Mouse (Mus musculus): ENCODE data around the gene C330007P06Rik.

C330007P06Rik gene

DNA sequence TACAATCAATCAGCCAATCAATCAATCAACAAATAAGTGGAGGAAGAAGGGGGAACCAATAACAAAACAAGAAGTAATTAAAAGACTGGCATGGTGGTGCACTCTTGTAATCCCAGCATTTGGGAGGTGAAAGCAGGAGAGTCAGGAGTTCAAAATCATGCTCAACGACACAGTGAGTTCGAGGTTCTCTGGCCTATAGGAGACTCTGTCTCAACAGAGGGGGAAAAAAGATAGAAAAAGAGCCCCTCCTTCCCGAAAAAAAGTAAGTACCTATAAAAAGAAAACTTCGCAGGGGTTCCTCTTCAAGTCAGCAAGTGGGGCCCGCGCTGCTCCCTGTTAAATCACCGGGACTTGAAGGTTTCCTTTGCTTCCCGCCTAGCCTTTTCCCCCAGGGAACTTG, at the start of gene C330007P06Rik, which contains the start of gene Ube2a:
Gene C330007P06Rik, minus strand, starts transcription at position 347 of the 400 bp plus-strand sequence.
Gene Ube2a, plus strand, starts transcription at position 136 of the 400 bp plus-strand sequence.
- DNase-seq (ENCODE audit: low read depth, low spot score): no peak

- no peak for DNase-seq (ENCODE audit: low read depth, low spot score)
Observed at GRCm38 (mm10) chrX:36921346-36921745, 47.4 kb upstream of the C330007P06Rik start.

- DNase-seq (ENCODE audit: low read depth, low spot score): no peak
Observed at GRCm38 (mm10) chrX:36917749-36918148, 43.8 kb upstream of the C330007P06Rik start.

- DNase-seq (ENCODE audit: low read depth, low spot score): peak; percentile 66
Observed at GRCm38 (mm10) chrX:36911343-36911742, 37.4 kb upstream of the C330007P06Rik start.

DNA sequence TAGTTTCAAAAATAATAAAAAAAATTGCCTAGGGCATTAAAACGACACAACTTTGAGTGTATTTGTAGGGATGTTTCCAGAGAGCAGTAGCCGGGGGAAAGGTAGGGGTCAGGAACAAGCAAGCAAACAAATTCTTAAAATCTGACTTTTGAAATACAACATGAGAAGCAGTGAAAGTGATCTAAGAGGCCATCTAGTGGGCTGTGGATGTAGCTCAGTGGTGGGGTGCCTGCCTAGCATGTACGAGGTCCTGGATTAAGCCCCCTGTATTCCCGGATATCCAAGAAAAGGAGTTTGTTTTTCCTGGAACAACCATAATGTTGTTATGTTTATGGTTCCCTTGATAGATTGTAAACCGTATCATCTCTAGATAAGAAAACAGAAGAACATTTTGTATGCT, 32.6 kb upstream of the C330007P06Rik start:
- DNase-seq (ENCODE audit: low read depth, low spot score): no peak

GRCm38 (mm10) chrX:36903115-36903768, 29.3 kb upstream of the C330007P06Rik start:
- peak; percentile 95 for DNase-seq (ENCODE audit: low read depth, low spot score)

DNA sequence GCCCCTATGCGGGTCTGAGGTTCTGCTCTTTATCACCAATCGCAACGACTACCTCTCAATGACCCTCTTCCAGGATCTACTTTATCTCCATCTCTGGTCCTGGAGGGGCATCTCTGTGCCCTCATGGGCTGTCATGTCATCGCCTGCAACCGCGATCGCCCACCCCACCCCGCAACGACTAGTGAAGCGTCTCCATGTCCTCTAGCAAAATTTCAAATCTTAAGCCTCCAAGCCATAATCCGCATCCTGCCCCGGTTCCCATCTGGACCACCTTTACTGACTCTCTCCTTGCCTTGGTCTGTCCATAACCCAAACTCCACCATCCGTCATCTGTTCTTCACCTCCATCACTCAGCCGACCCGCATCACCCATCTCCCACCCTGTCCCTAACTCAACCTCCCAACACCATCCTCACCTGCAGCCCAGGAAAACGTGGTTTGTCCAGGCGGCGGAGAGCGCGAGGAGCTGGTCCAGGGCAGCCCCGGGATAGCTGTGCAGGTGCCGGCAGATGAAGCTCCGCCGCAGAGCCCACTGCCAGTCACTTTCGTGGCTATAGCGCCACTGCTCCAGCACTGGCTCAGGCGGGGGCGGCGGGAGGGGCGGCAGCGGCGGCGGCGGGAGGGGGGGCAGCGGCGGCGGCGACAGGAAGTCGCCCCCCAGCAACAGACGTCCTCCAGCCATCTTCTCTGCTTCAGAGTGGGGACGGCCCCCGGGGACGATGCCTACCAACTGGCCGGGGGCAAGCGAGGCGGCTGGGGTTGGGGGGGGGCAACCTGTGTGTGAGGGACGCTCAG, 28.6 kb upstream of the C330007P06Rik start, which contains the start of gene Nkrf:
Gene Nkrf, minus strand, starts transcription at position 579 of the 794 bp plus-strand sequence.
- DNase-seq (ENCODE audit: low read depth, low spot score): peak; percentile 20

GRCm38 (mm10) chrX:36901655-36902054, 27.7 kb upstream of the C330007P06Rik start:
- no peak for DNase-seq (ENCODE audit: low read depth, low spot score)

- peak; percentile 63 for DNase-seq (ENCODE audit: low read depth, low spot score)
Observed at GRCm38 (mm10) chrX:36898931-36899330, 25.0 kb upstream of the C330007P06Rik start.

GRCm38 (mm10) chrX:36884719-36885118, 10.8 kb upstream of the C330007P06Rik start:
- peak; percentile 72 for DNase-seq (ENCODE audit: low read depth, low spot score)

GRCm38 (mm10) chrX:36874704-36875128, 805 bp upstream of the C330007P06Rik start:
- DNase-seq (ENCODE audit: low read depth, low spot score): peak; percentile 14

DNA sequence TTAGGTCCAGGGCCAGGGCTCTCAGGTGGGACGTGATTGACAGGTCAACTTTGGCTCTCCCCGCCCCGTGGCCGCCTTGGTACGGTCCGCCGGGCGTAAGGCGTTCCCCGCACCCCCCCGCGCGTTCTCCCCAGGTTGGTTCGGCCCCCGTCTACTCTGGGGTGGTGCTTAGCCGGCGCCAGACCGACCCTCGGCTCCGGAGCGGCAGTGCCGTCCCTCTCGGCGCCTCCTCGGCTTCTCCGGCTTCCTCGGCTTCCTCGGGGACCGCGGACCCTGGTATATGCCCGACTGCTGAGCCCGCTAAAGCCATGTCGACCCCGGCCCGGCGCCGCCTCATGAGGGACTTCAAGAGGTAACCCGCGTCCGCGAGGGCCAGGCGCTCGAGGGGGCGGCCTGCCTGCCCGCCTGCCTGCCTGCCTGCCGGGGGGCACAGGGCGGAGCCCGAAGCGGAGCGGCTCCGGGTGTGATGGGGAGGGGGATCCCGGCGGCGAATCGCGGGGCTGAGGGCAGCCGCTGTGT, 326 bp upstream of the C330007P06Rik start:
- peak; percentile 95 for DNase-seq (ENCODE audit: low read depth, low spot score)

- no peak for DNase-seq (ENCODE audit: low read depth, low spot score)
Observed at GRCm38 (mm10) chrX:36870372-36870771, 3.5 kb downstream of the C330007P06Rik start.

- DNase-seq (ENCODE audit: low read depth, low spot score): peak; percentile 3
Observed at GRCm38 (mm10) chrX:36864609-36865328, 9.1 kb downstream of the C330007P06Rik start.

DNA sequence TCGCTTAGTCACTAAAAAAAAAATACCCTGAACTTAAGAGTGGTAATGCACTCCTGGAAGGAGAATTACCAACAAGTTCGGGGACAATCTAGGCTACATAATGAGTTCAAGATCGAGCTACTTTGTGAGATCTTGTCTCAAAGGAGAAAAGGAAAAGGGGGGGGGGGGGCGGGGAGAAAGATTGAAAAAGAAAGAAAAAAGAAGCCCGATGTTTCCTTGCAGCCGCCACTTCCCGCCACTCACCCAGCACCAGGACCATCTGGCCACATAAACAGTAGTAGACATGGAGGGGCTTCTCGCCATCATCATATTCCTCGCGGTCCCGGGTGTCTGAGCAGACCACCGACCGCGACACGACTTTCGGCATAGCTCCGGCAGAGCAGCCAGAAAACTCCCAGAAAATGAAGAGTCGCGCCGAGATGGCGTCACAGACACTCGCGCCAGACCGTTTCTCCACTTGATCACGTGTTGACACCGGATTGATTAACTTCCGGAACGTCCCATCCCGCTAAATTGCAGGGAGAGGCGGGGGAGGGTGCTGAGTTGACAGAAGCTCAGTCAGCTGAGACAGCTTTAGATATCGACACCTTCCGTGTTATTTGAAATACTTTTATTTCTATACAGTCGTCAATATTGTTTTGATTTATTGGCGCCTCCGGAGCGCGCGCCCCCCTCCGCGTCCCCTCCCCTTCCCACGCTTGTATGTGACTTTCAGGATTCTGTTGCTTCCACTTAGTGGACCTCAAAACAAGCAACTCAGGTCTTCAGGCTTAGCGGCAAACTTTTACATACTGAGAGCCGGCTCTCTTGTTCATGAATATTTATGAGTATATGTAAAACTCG, 9.9 kb downstream of the C330007P06Rik start:
- peak; percentile 91 for DNase-seq (ENCODE audit: low read depth, low spot score)

GRCm38 (mm10) chrX:36852631-36853030, 21.3 kb downstream of the C330007P06Rik start:
- DNase-seq (ENCODE audit: low read depth, low spot score): no peak

GRCm38 (mm10) chrX:36847152-36847551, 26.8 kb downstream of the C330007P06Rik start:
- DNase-seq (ENCODE audit: low read depth, low spot score): no peak

DNA sequence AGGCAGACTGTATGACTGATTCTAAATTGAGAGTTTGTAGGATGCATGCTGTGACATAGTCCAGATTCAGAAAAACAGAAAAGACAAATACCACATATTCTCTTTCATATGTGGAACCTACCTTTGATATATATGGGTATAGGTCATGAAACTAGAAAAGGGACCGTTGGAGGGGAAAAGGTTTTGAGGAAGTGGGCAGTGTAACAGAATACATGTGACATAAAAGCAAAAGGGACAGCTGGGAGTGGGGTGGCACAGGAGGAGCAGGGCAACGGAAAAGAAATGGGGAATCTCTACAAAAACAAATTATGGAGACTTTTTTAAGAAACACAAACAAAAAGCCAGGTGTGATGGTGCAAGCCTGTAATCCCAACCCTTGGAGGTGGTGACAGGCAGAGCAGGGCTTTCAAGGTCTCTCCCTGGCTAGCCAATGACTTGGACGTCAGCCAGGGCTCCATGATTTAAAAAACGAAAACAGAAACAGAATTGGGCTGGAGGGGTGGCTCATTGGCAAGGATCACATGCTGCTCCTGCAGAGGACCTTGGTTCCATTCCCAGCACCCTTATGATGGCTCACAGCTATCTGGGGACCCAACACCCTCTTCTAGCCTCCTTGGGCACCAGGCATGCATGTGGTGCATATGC, 30.4 kb downstream of the C330007P06Rik start:
- no peak for DNase-seq (ENCODE audit: low read depth, low spot score)

DNA sequence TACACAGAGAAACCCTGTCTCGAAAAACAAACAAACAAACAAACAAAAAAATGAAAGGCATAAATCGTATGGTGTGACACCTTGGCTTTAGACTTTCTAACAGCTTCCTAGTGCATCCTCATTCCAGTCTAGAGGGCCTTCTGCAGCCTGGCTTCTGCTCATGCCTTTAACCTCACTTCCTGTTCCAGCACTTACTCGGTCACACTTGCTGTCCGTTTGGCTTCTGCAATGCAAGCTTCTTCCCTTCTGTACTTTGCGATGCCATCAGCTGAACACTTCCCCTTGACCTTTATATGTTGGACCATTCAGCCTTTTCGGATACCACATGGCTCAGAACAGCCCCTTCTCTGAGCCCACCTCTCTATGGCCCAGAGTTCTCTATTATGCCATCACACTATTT, 32.2 kb downstream of the C330007P06Rik start:
- no peak for DNase-seq (ENCODE audit: low read depth, low spot score)

DNA sequence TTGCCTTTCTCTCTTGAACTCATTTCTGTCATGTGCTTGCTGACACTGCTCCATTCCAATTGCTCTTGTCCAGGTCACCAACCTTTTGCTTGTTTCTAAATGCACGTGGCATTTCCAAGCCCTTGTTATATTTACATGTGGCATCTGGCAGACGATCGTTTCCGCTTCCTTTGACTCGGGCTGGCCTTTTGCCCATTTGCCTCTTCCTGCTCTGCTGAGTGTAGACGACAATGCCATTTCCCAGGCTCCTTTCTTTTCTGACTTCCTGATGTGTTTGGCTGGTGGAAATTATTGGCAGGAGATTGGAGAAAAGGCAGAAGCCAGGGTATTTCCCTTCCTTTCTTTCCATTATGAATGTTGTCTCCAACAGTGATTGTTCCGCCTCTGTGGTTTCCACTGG, 34.5 kb downstream of the C330007P06Rik start:
- DNase-seq (ENCODE audit: low read depth, low spot score): no peak
